Mouse (Mus musculus): ENCODE measurements around the gene Ackr2.

The Ackr2 gene

GRCm38 (mm10) chr9:121898245-121898644 lies at the start of gene Ackr2:
TSS of gene Ackr2 (plus strand) at chr9:121898355.
- DNase-seq (ENCODE audit: low spot score in 2 of 2), result peak in 1 of 2 experiments; percentile 13

- no peak for DNase-seq (ENCODE audit: low spot score in 2 of 2)
Measured at GRCm38 (mm10) chr9:121854246-121854645, 43.9 kb upstream of the Ackr2 start.

DNA sequence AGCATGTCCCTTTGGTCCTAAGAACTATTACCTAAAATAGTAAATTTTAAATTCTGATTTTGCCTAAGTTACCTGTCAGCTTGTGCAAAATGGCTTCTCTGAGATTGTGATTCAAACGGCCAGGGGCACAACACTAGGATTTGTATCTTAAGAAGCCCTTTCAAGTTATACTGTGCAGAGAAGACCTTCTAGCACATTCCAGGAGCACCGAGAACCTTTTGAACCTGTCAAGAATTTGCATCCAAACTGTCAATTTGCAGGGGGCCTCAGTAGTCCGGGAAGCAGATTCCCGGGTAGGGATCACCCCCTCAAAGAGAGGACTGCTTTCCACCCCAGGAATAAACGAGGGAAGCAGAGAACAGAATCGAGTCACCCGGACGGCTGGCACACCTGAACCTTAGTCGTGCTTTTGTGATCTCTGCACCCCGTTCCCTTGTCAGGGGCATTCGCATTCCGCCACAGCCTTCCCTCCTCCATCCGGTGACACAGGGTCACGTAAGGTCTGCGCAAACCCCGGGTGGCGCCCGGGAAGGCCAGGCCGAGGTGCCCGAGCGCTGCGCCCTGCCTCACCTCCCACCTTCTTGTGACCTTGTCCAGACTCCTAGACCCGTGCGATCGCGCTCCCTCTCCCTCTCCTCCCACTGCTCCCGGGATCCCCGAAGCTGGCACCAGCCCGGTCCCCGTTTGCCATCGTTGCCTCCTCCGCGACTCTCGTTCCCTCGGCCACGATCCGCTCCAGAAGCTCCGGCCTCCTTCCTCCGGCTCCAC lies 41.3 kb upstream of the Ackr2 start:
- DNase-seq (ENCODE audit: low spot score in 2 of 2), result no peak

DNA sequence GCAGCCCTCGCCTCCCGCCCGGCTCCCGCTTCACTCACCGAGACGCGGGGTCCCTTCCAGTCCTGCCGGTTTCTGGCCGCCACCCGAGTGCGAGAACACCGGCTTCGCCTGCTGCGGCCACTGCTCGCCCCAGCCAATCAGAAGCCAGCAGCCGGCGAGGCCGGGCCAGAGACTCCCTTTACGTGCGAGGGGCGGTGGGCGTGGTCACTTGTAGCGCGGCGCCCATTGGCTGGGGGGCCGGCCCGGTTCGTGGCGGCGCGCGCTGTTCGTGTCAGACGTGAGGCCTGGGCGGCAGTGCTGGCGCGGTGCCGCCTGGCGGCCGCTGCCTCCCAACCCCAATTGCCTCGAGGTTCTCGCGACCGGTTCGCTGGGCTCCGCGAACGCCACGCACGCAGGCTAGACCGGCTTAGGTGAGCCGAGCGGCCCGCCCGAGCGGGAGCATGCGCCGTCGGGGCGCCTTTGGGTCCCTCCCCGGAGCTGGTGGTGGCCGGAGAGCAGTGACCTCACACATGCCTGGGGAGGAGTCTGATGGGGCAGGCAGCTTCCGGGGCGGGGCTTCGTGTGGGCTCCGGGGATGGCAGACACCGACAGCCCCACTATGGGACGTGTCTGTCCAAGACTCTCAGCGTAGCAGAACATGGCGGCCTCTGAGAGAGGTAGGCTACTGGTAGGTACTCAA lies 40.5 kb upstream of the Ackr2 start:
- DNase-seq (ENCODE audit: low spot score in 2 of 2), result peak; percentile 94 to 98

DNA sequence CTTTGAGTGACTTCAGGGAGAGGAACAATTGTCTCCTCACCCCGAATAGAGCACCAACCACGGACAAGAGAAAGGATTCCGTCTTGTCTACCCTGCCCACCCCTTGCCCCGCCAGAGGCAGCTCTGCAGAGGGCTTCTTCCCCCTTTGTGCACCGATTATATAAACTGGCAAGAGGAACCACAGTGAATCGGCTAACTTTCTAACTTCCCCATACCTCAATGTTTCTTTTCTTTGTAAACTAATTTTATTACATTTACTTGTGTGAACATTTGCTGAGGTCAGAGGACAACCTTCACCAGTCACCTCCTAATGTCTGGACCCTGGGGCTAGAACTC lies 40.0 kb upstream of the Ackr2 start, which contains the start of gene Higd1a:
Gene Higd1a (minus strand): TSS at position 210 of the 336 bp plus-strand sequence.
- DNase-seq (ENCODE audit: low spot score in 2 of 2), result no peak

DNA sequence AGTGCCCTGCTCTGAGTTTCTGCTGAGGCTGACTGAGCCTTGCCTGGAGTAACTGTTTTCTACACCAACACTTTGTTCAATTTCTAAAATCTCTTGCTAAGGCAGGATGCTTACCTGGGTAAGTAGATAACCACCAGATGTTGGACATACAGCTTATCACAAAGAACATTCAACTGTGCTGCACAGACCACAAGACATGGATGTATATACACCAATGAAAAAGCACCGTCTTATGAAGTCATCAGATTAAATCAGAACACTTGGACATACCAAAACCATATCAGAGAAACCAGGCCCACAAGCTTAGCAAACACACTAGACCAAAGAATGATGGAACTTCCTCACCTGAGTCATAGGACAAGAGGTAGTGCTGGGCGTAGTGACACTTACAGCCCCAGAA lies 38.8 kb upstream of the Ackr2 start:
- DNase-seq (ENCODE audit: low spot score in 2 of 2), result no peak

GRCm38 (mm10) chr9:121860921-121861320 lies 37.2 kb upstream of the Ackr2 start:
- DNase-seq (ENCODE audit: low spot score in 2 of 2), result no peak

DNA sequence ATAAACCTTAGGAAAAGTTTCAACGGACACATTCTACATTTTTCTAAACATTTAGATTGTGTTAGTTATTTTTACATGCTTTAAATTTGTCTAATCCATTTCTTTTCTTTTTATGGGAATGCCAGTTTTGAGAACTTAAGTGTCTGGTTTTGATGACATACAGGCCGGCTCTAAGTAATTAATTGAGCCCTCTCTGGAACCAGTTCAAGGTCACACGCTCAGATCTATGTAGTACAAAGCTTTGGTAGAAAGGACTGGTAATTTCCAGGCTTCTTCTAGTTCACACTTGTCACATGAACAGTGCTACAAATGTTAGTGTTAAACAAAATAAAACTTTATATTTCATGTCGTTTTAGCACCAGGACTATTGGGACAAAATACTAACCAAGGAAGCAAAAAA lies 33.3 kb upstream of the Ackr2 start:
- DNase-seq (ENCODE audit: low spot score in 2 of 2), result no peak

DNA sequence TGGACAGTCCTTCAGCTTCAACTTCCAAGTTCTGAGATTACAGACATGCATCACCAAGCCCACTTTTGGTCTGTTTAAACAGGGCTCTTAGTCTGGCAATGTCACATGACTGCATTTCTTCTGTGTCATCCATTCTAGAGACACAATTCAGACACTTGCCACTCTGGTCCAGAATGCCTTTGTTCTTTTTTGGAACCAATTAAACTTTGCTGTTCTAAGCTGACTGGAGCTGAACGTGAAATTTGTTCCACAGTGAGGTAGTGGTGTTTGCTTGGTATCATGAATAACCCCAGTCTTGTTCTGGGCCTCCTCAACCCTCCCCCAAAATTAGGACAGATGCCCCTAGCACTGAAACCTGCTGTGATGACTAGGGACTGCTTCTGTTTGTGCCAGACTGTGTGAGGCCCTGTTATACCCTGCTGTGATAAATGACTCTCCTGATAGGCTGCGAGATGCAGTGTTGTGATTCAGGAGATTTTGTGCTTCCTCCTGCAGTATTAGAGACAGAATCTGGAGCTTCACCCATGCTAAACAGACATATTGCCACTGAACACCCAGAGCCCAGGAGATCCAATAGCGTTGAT lies 32.6 kb upstream of the Ackr2 start:
- DNase-seq (ENCODE audit: low spot score in 2 of 2), result no peak

DNA sequence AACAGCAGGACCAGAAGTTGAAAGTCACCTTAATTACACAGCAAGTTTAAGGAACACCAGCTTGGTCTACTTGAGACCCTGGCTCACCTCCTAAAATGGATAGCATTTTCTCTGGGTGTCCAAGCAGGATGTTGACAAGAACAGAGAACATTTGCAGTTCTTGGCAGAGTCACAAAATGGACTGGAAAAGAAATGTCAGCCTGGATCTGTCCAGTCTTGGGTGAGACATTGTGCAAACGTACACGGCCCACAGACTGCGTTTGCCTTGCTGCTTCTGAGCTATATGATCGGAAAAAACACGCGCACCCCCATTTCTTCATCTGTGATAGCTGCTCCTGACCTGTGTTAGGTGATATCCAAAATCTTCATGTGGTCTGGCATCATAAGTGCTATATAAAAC lies 30.5 kb upstream of the Ackr2 start:
- DNase-seq (ENCODE audit: low spot score in 2 of 2), result no peak

- no peak for DNase-seq (ENCODE audit: low spot score in 2 of 2)
Measured at GRCm38 (mm10) chr9:121868236-121868635, 29.9 kb upstream of the Ackr2 start.

GRCm38 (mm10) chr9:121869432-121869831 lies 28.7 kb upstream of the Ackr2 start:
- no peak for DNase-seq (ENCODE audit: low spot score in 2 of 2)

DNA sequence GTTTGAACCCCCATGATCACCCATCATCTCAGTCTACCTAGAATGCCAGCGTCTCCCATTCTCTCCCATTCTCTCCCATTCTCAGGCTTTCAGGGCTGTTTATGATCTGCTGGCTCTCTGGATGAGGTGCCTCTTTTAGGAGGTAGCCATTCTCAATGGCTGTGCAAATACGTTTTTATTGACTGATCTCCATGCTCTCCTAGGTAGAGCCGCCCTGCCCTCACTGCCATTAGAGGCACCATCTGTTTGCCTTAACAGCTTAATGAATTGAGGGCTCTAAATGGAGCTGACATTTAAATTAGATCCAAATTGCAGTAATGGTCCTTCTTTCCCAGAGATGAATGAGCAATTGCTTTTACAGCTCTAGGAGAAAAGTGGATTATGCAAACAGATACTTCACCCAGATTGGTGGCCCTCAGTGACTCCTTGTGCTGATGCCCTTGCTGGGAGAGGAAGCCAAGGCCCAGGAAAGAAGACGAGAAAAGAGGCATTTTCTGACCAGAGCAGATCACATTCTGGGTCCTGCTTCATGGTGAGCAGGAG lies 28.1 kb upstream of the Ackr2 start:
- no peak for DNase-seq (ENCODE audit: low spot score in 2 of 2)

- DNase-seq (ENCODE audit: low spot score in 2 of 2), result no peak
Measured at GRCm38 (mm10) chr9:121872062-121872683, 26.0 kb upstream of the Ackr2 start.

- no peak for DNase-seq (ENCODE audit: low spot score in 2 of 2)
Measured at GRCm38 (mm10) chr9:121873578-121873977, 24.6 kb upstream of the Ackr2 start.

- peak in 1 of 2 experiments; percentile 64 for DNase-seq (ENCODE audit: low spot score in 2 of 2)
Measured at GRCm38 (mm10) chr9:121877052-121877740, 21.0 kb upstream of the Ackr2 start.

GRCm38 (mm10) chr9:121880840-121881239 lies 17.3 kb upstream of the Ackr2 start:
- peak in 1 of 2 experiments; percentile 70 for DNase-seq (ENCODE audit: low spot score in 2 of 2)

DNA sequence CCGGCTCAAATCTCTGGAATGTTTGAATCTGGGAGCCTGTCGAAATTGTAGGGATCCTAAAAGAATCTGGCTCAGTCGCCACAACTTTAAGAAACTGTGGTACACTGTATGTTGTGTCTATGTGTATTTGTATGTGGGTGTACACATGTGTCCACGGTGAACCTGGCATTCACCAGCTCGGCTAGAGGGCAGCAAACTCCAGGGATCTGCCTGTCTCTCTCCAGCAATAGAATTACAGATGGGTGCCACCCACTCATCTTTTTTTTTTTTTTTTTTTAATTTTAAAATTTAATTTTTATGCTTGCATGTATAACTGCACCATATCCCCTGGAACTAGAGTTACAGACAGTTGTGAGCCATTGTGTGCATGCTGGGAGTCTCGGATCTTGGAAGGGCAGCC lies 16.9 kb upstream of the Ackr2 start:
- DNase-seq (ENCODE audit: low spot score in 2 of 2), result no peak

DNA sequence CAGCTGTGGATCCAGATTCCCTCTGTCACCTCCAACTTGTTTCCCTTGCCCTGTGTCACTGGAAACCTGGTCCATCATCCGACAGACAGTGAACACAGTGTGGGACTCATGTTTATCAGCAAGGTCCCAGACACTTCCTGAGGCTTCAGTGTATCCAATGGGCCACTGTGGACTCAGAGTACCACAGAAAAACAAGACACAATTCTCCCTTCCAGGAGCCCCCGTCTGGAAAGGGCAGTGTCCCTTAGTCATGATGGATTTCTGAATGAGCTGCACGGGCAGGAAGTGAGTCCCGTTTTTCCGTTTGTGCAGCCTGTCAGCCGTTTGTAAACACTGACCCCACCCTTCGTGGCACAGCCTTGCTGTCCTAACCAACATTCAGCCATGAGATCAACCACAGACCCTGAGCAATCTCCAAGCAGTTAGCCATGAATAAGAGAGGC lies 16.1 kb upstream of the Ackr2 start:
- peak in 1 of 2 experiments; percentile 19 for DNase-seq (ENCODE audit: low spot score in 2 of 2)

DNA sequence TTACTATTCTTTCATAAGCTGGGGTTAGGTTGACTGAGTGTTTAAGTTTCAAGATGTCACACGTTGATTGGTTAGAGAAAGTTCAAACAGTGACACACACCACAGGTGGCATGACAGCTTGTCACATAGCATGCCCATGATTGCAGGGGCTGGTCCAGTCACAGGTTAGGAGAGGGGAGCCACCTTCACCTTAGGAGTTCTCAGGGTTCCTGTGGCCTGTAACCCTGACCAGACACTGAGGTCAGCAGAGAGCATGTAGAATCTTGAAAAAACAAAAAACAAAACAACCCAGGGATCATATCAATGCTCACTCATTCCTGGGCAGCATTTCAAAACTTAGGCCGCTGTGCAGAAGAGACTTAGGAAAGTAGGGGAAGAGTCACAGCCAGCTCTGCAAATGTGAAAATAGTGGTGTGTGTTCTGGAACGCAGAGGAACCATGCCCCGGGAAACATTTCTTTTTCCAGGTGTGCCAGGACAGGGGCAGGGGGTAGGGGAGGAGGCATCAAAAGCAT lies 8.2 kb upstream of the Ackr2 start:
- DNase-seq (ENCODE audit: low spot score in 2 of 2), result peak in 1 of 2 experiments; percentile 14

DNA sequence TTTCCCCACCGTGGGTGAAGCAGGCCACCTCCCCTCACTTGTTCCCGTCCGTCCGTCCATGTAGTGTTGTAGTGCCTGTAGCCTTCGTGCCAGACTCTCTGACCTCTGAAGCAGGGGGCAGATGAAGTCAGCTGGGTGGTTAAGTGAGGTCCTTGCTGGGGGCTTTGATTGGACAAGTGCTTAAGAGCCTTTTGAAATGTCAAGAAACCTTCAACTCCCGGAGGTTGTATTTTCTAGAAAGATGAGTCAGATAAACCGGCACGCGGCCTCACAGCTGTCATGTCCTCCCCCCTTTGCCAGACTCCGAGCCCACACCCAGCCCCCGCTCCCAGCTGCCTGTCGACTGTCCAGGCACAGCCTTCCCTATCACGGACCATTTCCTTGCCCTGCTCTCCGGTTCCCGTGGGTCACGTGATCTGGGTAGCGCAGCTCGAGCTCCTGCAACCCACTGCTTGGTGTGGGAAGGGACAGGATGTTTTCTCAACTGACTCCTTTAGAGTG lies 7.7 kb upstream of the Ackr2 start:
- no peak for DNase-seq (ENCODE audit: low spot score in 2 of 2)

All from cerebellum, postnatal 4 days (tissue).